Mouse (Mus musculus) neural tube, embryonic 13.5 days (tissue): Measurements from ENCODE around the gene Hdgfl3. TPM values are rescaled to one million over a fixed set of nuclear protein-coding genes. Genes with fewer than 3 reads are reported as not detected.
"Not testable (repeated sequence)": the region's sequence is repeated elsewhere in the genome, so short reads cannot be mapped to it uniquely, and the experiment has no call there.

Experiments used
- ATAC-seq: fragments of 200-750 bp; cut with Nextera tagmentation; 2 replicates; pipeline ENCODE4 v1.8.0; 2017; ENCODE audit warnings: low read depth, mild to moderate bottlenecking, moderate TSS enrichment, moderate library complexity
- H3K27ac ChIP-seq: fragments of 300-500 bp; sonication (generic); replicated peaks from 2 replicates; pipeline ENCODE4 v1.5.1; 2015; ENCODE audit warnings: moderate library complexity, mild to moderate bottlenecking, inconsistent platforms
- H3K27me3 ChIP-seq: fragments of 300-500 bp; sonication (generic); 2 replicates; pipeline ENCODE4 v1.6.1; 2015; ENCODE audit warnings: mild to moderate bottlenecking, inconsistent platforms
- H3K36me3 ChIP-seq: fragments of 300-500 bp; sonication (generic); 2 replicates; pipeline ENCODE4 v1.6.1; 2015; ENCODE audit warnings: mild to moderate bottlenecking, inconsistent platforms
- H3K4me1 ChIP-seq: fragments of 300-500 bp; sonication (generic); replicated peaks from 2 replicates; pipeline ENCODE4 v1.6.1; 2015; ENCODE audit warnings: inconsistent platforms
- H3K4me2 ChIP-seq: fragments of 300-500 bp; sonication (generic); 2 replicates; pipeline ENCODE4 v1.6.1; 2015; ENCODE audit warnings: inconsistent platforms, mild to moderate bottlenecking, moderate library complexity
- H3K4me3 ChIP-seq: fragments of 300-500 bp; sonication (generic); 2 replicates; pipeline ENCODE4 v1.5.1; 2015; ENCODE audit warnings: mild to moderate bottlenecking, inconsistent platforms
- H3K9ac ChIP-seq: fragments of 300-500 bp; sonication (generic); 2 replicates; pipeline ENCODE4 v1.6.1; 2015; ENCODE audit warnings: moderate library complexity, mild to moderate bottlenecking, inconsistent platforms
- H3K9me3 ChIP-seq: fragments of 300-500 bp; sonication (generic); 2 replicates; pipeline ENCODE4 v1.6.1; 2016; ENCODE audit warnings: inconsistent platforms
- WGBS: fragments of 180-500 bp; shearing (Covaris S2); methylation state at CpG from one replicate; pipeline ENCODE4 v1.1.7; 2015; 5-methylcytosine and 5-hydroxymethylcytosine counted together
- polyA plus RNA-seq: library from polyadenylated mRNA; unstranded; fragments of >200 nt; fragmentation: Nextera tagmentation; extraction: Ambion mirVana; gene quantifications from 2 replicates; pipeline ENCODE4 v1.2.1, GENCODE M21; 2015

The Hdgfl3 gene
- polyA plus RNA-seq, 1 experiment from 2014 or later, result 56.1 TPM

- Histone ChIP-seq H3K9ac (no peak overlapping the region), H3K9me3 (no peaks in the 10 kb centered on the region), H3K36me3 (no peaks in the 10 kb centered on the region), H3K27me3 (no peaks in the 10 kb centered on the region), H3K4me3 (no peak overlapping the region), H3K4me1 (peaks cover 9% of the 10 kb centered on the region), H3K27ac (no peak overlapping the region), H3K4me2 (no peak overlapping the region)
- no peak for ATAC-seq
- WGBS, result 90% methylated on average over 5 of the region's 5 CpGs
Observed at GRCm38 (mm10) chr7:81849214-81849613, 85.1 kb downstream of the Hdgfl3 start.

- 26% methylated on average over 4 of the region's 4 CpGs for WGBS
- Histone ChIP-seq H3K36me3 (no peaks in the 10 kb centered on the region), H3K9ac (no peak overlapping the region), H3K27me3 (no peaks in the 10 kb centered on the region), H3K4me1 (peaks cover 8% of the 10 kb centered on the region), H3K4me3 (no peak overlapping the region), H3K9me3 (no peaks in the 10 kb centered on the region), H3K27ac (no peak overlapping the region), H3K4me2 (no peak overlapping the region)
- 0 out of 2 replicates have a peak, but pooled peaks have one; percentile 32 for ATAC-seq
Observed at GRCm38 (mm10) chr7:81847777-81848176, 86.5 kb downstream of the Hdgfl3 start.

GRCm38 (mm10) chr7:81847010-81847409 lies 87.3 kb downstream of the Hdgfl3 start:
- Histone ChIP-seq H3K4me1 (peaks cover 8% of the 10 kb centered on the region), H3K4me3 (no peak overlapping the region), H3K27me3 (no peaks in the 10 kb centered on the region), H3K9ac (no peak overlapping the region), H3K27ac (no peak overlapping the region), H3K36me3 (no peaks in the 10 kb centered on the region), H3K4me2 (no peak overlapping the region), H3K9me3 (no peaks in the 10 kb centered on the region)
- 44% methylated on average over 8 of the region's 8 CpGs for WGBS
- ATAC-seq, result peak; percentile 79; the same call in 1 of the 2 replicates

DNA sequence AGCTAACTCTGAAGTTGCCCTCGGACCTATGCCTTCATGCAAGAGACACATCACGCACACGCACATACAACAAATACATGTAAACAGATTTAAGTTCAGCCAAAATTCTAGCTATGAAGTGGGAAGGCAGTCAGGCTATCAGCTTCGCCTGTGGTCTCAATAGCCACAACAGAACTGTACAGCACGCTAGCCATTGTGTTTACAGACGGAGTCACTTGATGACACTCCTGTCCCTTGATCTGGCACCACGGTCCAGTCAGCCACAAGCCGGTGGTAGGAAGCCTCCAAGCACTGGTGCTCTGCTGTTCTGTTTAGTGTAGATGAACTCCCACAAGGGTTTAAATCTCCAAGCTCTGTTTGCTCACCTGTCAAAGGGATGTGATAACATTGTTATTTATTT lies 88.3 kb downstream of the Hdgfl3 start:
- no peak for ATAC-seq
- Histone ChIP-seq H3K9me3 (no peaks in the 10 kb centered on the region), H3K36me3 (no peaks in the 10 kb centered on the region), H3K4me3 (no peak overlapping the region), H3K9ac (no peak overlapping the region), H3K27me3 (no peaks in the 10 kb centered on the region), H3K4me1 (peaks cover 8% of the 10 kb centered on the region), H3K4me2 (no peak overlapping the region), H3K27ac (no peak overlapping the region)
- WGBS, result 88% methylated on average over 8 of the region's 8 CpGs

GRCm38 (mm10) chr7:81845313-81845712 lies 89.0 kb downstream of the Hdgfl3 start:
- Histone ChIP-seq H3K9me3 (no peaks in the 10 kb centered on the region), H3K4me3 (no peak overlapping the region), H3K36me3 (no peaks in the 10 kb centered on the region), H3K4me2 (no peak overlapping the region), H3K9ac (no peak overlapping the region), H3K27ac (no peak overlapping the region), H3K4me1 (peaks cover 8% of the 10 kb centered on the region), H3K27me3 (no peaks in the 10 kb centered on the region)
- WGBS, result 81% methylated on average over 3 of the region's 3 CpGs
- ATAC-seq, result no peak

DNA sequence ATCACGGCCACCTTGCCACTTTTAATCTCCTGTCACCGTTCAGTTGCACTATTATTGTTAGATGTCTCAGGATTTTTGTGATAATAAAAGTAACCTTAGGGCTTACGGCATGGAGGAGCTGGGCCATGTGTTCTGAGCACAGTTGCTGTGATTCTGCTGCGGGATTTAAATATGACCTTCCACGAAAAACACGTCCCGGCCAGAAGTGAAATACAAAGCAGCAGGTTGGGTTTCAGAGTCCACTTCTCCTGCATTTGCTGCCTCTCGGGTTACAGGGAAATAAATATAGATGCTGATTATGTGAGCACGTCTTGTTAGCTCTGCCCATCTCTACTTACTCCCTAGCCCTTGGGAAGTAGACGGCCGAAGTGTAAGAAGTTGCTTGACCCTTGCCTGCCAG lies 89.5 kb downstream of the Hdgfl3 start:
- no peak for ATAC-seq
- H3K36me3 ChIP-seq, result no peaks in the 10 kb centered on the region
- H3K4me3 ChIP-seq, result no peak overlapping the region
- H3K27ac ChIP-seq, result no peak overlapping the region
- H3K27me3 ChIP-seq, result no peaks in the 10 kb centered on the region
- H3K9me3 ChIP-seq, result no peaks in the 10 kb centered on the region
- H3K4me2 ChIP-seq, result no peak overlapping the region
- 86% methylated on average over 11 of the region's 11 CpGs for WGBS
- no peak overlapping the region for H3K9ac ChIP-seq
- H3K4me1 ChIP-seq, result peaks cover 8% of the 10 kb centered on the region

DNA sequence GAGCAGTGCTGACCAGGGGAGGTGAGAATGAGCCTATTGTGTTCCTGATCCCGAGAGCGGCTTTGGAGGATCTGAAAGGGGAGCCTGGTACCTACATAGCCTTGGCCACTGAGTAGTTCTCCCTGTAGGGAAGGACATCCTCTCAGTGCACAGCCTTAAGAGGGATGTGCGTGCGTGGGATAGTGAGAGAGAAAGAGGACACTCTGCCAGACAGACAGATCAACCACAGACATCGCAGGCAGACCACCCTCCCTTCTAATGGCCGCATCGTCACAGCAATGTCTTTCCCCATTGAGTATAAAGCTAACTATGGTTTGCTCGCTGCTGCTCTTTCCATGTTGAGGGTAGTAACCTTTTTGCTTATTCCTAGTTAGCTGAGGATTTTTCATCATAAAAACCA lies 90.4 kb downstream of the Hdgfl3 start:
- Histone ChIP-seq H3K9me3 (no peaks in the 10 kb centered on the region), H3K4me1 (peaks cover 8% of the 10 kb centered on the region), H3K36me3 (no peaks in the 10 kb centered on the region), H3K4me2 (no peak overlapping the region), H3K9ac (no peak overlapping the region), H3K27me3 (no peaks in the 10 kb centered on the region), H3K4me3 (no peak overlapping the region), H3K27ac (no peak overlapping the region)
- WGBS, result 79% methylated on average over 8 of the region's 8 CpGs
- ATAC-seq, result no peak

DNA sequence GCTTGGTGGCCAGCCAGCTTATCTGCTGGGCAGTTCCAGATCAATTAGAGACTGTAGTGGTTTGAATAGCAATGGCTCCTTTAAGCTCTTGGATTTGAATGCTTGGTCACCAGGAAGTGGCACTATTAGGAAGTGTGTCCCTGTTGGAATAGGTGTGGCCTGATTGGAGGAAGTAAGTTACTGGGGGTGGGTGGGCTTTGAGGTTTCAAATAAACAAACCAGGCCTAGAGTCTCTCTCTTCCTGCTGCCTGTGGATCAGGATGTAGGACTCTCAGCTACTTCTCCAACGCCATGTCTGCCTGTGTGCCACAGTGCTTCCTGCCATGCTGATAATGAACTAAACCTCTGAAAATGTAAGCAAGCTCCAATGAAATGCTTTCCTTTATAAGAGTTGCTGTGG lies 91.3 kb downstream of the Hdgfl3 start:
- no peaks in the 10 kb centered on the region for H3K36me3 ChIP-seq
- ATAC-seq, result no peak
- H3K4me3 ChIP-seq, result no peak overlapping the region
- H3K27me3 ChIP-seq, result no peaks in the 10 kb centered on the region
- H3K9me3 ChIP-seq, result no peaks in the 10 kb centered on the region
- peaks cover 8% of the 10 kb centered on the region for H3K4me1 ChIP-seq
- WGBS, result 84% methylated on average over 1 of the region's 1 CpGs
- H3K4me2 ChIP-seq, result no peak overlapping the region
- no peak overlapping the region for H3K27ac ChIP-seq
- H3K9ac ChIP-seq, result no peak overlapping the region

DNA sequence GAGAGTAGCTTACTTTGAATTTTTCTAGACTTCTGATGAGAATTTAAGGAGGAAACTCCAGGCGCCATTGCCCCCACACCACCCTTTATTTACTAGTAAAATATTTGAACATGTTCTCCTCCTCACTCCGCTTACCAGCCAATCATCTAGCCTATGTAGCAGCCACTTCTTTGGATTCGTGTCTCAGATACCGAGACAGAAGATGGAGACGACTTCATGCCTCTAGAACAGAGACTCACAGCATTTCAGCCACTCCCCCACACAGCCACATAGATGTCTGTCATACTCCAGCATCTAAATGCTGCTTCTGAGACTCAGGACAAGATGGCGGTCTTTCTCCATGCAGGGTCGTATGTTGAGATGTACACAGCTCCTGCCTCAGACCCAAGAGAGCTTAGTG lies 92.1 kb downstream of the Hdgfl3 start:
- ATAC-seq, result no peak
- Histone ChIP-seq H3K4me1 (peaks cover 8% of the 10 kb centered on the region), H3K27me3 (no peaks in the 10 kb centered on the region), H3K4me2 (no peak overlapping the region), H3K4me3 (no peak overlapping the region), H3K36me3 (no peaks in the 10 kb centered on the region), H3K27ac (no peak overlapping the region), H3K9me3 (no peaks in the 10 kb centered on the region), H3K9ac (no peak overlapping the region)
- WGBS, result 89% methylated on average over 7 of the region's 7 CpGs

GRCm38 (mm10) chr7:81841439-81841838 lies 92.8 kb downstream of the Hdgfl3 start:
- ATAC-seq, result no peak
- WGBS, result 88% methylated on average over 6 of the region's 6 CpGs
- Histone ChIP-seq H3K27me3 (no peaks in the 10 kb centered on the region), H3K9me3 (no peaks in the 10 kb centered on the region), H3K4me2 (no peak overlapping the region), H3K36me3 (no peaks in the 10 kb centered on the region), H3K4me3 (no peak overlapping the region), H3K27ac (no peak overlapping the region), H3K9ac (no peak overlapping the region), H3K4me1 (0 out of 2 replicates have a peak, but pooled peaks cover 2% of the 10 kb centered on the region)

- WGBS, result 60% methylated on average over 7 of the region's 7 CpGs
- Histone ChIP-seq H3K4me1 (no peaks in the 10 kb centered on the region), H3K27me3 (no peaks in the 10 kb centered on the region), H3K36me3 (no peaks in the 10 kb centered on the region), H3K9ac (no peak overlapping the region), H3K9me3 (no peaks in the 10 kb centered on the region), H3K4me3 (no peak overlapping the region), H3K4me2 (no peak overlapping the region), H3K27ac (0 out of 2 replicates have a peak overlapping the region, but pooled peaks have one; percentile 7)
- no peak for ATAC-seq
Observed at GRCm38 (mm10) chr7:81840661-81841181, 93.6 kb downstream of the Hdgfl3 start.

DNA sequence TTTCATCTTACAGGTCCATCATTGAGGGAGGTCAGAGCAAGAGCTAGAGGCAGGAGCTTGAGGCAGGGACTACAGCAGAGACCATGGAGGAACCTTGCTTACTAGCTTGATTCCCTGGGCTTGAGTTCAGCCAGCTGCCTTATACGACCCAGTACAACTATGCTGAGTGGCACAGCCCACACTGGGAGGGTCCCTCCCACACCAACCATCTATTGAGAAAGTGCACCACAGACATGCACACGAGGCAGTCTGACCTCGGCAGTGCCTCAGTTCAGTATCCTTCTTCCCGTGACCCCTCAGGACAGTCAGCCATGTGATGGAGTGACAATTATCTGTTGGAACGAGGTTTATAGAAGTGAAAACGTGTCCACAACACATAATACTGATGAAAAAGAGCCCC lies 94.5 kb downstream of the Hdgfl3 start:
- Histone ChIP-seq H3K27ac (no peak overlapping the region), H3K36me3 (no peaks in the 10 kb centered on the region), H3K9me3 (no peaks in the 10 kb centered on the region), H3K4me3 (no peak overlapping the region), H3K4me1 (no peaks in the 10 kb centered on the region), H3K4me2 (no peak overlapping the region), H3K27me3 (no peaks in the 10 kb centered on the region), H3K9ac (no peak overlapping the region)
- no peak for ATAC-seq
- 63% methylated on average over 6 of the region's 6 CpGs for WGBS

DNA sequence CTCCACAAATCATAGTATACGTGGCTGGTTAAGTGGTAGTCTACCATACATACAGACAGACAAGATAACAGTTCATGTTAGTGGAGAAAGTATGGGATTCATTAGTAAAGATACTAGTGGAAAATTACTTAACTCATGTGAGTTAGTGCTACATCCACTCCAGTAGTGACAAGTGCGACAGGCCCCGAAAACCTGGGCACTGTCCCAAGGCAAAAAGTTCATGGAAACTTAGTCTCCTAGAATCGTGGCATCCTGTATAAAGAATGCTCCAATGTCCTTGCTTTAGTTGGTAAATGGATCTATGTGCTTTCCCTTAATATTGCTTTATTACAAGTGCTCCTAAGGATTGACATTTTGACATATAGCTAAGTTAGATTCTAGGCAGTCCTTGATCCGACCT lies 96.5 kb downstream of the Hdgfl3 start:
- H3K27me3 ChIP-seq, H3K9me3 ChIP-seq, ATAC-seq, H3K4me3 ChIP-seq, H3K9ac ChIP-seq, H3K27ac ChIP-seq, H3K4me2 ChIP-seq, H3K36me3 ChIP-seq, H3K4me1 ChIP-seq: not testable (repeated sequence)
- WGBS, result 88% methylated on average over 5 of the region's 5 CpGs
